Mouse (Mus musculus): ENCODE data around the gene Arhgdia.

Gene Arhgdia

DNA sequence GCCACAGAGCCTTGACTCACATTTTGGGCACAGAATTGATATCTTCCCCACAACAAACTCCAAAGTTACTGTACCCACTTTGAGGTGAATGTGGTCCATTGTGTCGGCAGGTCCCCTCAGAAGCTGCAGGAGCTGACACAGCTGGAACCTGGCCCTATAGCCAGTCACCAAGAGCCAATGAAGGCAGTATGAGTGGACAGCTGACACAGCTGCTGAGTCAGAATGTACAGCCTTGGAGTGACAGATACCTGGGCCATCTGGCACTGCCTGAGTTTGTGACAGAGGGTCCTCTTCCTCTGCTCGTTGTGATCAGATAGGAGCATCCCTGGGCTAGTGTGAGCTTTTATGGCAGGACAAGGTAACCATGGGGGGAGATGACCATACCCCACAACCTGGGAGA is 26.2 kb downstream of the Arhgdia start:
- DNase-seq (ENCODE audit: inconsistent age in 2 of 2, low spot score in 1 of 2), result peak; percentile 74 to 86

DNA sequence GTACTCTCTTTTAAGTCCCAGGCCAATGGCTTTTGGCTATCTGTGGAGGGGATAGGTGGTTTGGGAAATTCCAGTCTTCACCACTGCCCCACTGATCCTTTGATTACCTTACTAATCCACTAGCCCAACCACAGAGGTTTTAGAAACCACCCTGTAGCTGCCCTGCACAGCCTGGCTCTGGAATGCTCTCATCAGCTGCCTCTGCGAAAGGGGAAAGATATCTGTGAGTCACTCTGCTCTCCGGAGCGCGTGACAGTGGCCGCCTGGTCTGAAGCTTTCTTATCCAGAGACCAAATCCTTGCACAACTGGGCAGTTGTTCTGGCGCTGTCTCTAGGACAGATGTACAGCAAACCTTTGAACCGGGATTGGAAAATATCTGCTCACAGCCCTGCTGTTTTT is 26.6 kb downstream of the Arhgdia start:
- peak; percentile 84 to 89 for DNase-seq (ENCODE audit: inconsistent age in 2 of 2, low spot score in 1 of 2)

DNA sequence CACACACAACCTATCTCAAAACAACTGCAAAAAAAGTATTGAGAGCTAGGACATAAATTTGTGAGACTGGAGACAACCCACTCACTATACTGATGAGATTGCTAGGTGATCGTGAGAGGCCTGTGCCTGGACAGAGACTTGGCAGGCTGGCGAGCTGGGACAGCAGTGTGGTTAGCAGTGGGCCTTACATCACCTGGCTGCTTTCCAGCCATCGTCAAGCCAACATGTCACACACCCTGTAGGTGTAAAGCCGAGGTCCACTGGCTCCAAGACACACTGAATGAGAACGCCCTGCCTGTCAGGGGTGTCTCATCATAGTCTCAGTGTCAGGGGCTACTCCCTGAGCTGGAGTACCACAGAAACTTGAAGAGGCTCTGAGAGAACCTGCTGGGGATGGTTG is 28.7 kb downstream of the Arhgdia start:
- DNase-seq (ENCODE audit: inconsistent age in 2 of 2, low spot score in 1 of 2), result no peak

DNA sequence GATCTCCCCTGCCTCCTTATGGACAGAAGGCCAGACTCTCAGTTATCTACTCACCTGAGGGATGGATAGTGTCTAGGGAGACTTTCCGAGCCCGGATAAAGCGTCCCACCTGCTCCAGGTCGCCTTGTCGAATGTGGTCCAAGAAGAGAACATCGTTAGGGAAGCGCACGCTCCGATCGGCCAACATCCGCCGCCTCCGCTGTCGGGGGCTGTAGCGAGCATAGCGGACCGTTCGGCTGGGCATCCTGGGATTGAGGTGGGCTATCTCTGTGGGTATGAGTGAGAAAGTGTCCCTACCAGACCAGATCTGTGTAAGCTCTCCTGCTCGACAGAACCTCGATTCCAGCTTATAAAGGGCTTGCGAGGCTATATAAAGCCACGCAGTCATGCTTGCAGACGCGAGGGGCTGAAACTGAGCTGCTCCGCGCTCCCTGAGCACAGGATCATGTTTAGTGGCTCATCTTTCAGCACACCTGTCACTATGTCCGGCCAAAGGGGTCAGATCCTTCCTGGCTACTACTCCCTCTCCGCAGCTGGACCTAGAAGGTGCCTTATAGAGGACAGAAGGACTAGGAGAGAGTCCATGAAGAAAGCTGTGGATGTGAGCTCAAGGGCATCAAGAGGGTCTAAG is 30.5 kb downstream of the Arhgdia start, which contains the start of gene Ppp1r27:
Gene Ppp1r27 (minus strand): TSS at position 323 of the 631 bp plus-strand sequence.
- peak in 1 of 2 experiments; percentile 23 for DNase-seq (ENCODE audit: inconsistent age in 2 of 2, low spot score in 1 of 2)

DNA sequence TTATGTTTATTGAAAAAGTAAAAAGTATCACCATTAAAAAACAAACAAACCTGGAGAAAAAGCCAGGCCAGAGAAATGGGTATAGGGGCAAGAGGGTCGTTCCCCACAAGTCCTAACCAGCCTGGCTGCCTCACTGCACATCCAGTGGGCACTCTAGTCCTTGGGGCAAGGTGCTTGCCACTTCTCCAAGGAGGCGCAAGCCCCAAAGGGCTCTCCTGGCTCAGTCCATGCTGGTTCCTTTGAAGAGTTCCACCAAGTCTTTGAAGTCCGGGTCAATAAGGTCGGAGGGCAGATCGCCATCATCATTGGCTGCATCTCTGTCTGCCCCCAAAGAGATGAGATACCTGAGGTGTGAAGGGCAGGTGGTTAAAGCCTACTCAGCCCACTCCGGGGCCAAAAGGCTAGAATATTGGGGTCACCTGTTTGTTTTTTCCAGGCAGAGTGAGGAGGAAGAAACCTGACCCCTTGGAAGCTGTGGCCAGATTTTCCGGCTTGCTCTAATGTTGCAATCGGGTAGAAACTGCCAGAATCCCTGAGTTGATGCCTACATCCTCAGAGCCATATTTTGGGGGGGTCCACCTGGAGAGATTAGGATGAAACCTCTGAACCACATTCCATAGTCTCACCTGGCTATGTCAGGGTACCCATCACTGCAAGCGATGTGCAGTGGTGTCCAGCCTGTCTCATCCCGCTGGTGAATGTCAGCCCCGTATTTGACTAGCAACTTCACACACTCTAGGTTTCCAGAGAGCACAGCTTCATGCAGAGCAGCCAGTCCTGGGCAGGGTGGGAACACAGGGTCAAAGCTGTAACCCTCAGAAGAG is 31.2 kb downstream of the Arhgdia start:
- DNase-seq (ENCODE audit: inconsistent age in 2 of 2, low spot score in 1 of 2), result peak in 1 of 2 experiments; percentile 38

DNA sequence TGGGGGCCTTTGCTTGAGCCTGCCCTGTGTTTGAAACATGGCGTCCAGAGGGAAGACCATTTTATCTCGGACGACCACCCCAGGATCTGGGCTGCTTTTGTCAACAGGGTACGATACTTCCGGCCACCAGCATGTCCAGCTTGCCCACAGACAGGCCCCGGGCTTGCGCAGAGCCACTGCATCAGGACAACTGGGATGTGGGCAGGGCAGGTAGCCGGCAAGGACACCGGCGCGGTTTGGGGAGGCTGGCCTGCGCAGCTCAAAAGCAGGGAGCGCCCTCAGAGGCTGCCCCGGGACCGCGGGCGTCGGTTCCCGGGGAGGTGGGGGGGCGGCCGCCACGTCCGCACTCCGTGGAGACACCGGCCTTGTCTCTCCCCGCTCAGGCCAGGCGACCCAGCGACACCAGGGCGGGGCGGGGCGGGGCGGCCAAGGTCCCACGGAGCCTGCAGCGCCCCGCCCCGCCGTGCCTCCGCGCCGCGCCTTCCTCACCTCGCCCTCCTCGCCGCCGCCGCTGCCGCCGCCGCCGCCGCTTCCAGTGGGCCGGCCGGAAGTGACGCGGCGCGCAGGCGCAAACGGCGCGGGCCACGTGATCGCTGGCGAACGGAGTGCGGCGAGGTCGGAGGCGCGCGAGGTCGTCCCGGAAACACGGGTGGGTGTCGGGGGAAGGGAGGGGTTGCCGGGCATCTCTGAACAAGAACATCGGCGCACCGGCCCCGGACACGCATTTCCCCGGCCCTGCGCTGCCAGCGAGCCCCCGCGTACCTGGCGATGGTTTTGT is 32.1 kb downstream of the Arhgdia start, which contains the start of gene Mcrip1:
Gene Mcrip1 (minus strand): TSS at position 560 of the 778 bp plus-strand sequence.
- DNase-seq (ENCODE audit: inconsistent age in 2 of 2, low spot score in 1 of 2), result peak; percentile 96 to 97

DNA sequence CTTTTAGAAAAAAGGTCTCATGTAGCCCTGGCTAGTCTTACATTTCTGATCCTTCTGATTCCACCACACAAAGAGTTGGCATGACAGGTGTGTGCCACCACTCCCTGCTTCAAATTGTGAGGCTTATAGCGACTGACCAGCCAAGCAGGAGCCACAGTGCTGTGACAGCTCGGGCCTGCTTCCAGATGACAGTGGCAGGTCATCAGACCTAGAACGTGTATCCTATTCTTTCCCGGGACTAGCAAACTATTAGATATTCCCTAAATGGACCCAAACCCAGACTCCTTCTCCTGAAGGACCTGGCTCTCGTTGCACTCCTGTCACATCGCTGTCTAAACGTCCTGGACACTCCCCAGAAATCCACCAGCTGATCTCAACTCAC is 32.6 kb downstream of the Arhgdia start:
- DNase-seq (ENCODE audit: inconsistent age in 2 of 2, low spot score in 1 of 2), result no peak

DNA sequence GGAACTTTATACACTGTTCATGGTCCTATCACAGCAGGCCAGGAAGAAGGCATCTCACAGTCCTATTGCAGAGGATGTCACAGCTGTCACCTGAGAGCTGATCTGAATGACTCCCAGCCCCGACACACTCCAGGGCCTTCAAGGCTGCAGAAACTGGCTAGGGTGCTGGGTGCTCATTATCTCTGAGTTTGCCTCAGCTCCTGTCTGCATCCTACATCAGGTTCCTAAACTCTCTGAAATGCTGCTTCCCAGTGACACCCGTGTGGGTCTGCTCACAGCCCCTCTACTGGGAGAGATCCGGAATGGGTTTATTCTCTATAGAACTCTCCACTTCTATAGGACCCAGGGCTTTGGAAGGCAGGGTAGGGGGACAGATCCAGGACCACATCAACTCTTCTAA is 33.2 kb downstream of the Arhgdia start:
- DNase-seq (ENCODE audit: inconsistent age in 2 of 2, low spot score in 1 of 2), result no peak

DNA sequence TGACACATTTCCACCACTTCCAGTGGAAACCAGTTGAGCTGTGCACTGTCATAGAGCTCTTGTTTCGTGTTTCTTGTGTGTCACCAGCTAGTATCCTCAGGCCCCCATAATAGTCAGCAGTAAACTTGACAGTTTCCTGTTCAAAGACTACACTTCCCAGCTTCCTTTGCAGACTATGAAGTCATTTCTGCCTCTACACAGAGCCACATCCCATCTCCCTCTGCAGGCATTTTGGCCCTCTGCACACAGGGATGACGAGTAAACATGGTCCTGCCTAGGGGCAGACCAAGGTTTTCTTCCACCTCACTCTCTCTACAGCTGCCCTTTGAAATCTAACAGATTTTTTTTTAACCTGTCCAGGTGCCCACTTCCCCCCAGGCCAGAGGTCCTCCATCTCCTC is 34.0 kb downstream of the Arhgdia start:
- DNase-seq (ENCODE audit: inconsistent age in 2 of 2, low spot score in 1 of 2), result peak in 1 of 2 experiments; percentile 54

DNA sequence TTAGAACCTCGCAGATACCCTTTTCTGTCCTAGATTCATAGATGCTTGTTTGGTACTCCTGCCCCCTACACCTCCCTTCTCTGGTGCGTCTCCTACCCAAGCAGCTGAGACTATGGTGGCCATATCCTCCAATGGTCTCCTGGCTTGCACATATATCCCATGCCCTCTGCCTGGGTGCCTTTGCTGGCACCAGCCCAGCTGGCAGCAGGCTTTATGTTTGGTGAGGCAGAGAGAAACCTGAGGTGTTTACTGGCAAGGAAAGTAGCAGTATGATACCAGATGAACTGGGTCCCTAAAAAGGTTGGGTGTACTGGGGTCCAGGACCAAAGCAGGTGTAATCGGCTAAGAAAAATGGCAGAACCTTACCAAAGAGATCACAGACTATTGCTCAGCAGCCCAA is 35.5 kb downstream of the Arhgdia start:
- no peak for DNase-seq (ENCODE audit: inconsistent age in 2 of 2, low spot score in 1 of 2)

DNA sequence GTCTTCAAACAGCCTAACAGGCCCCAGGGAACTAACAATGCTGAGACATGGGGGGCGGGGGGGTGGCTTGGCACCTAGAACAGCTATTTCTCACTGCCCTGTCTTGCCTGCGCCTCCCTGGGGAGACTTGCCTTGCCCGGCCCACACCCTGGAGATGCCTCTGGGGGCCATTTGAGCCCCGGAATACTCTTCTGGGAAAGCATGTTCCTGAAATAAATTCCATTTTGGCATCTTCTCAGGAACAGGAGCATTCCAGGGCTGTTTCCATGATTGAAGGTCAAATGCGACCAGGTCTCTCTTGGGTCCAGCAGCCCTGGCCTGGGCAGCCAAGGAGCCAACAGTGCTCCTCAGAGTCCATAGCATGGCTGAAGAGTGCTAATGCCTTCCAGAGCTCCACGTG is 39.0 kb downstream of the Arhgdia start:
- DNase-seq (ENCODE audit: inconsistent age in 2 of 2, low spot score in 1 of 2), result peak in 1 of 2 experiments; percentile 48

DNA sequence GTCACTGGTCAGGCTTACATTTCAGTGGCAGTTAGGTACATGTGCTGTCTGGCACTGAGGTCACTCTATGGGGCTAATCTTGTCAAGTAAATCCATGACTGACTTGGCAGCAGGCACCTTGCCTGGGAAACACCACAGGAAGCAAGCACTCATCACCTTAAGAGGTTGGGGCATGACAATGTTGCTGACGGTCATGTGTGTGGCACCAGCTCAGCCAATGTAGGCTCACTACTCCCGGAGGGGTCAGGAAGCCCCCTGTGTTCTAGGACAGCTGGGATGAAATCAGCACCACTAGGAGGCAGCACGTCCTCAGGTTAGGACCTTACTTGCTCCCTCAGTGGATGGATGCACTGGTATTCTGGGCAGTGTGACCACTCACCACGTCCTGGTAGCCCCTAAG is 39.5 kb downstream of the Arhgdia start:
- peak in 1 of 2 experiments; percentile 69 for DNase-seq (ENCODE audit: inconsistent age in 2 of 2, low spot score in 1 of 2)

DNA sequence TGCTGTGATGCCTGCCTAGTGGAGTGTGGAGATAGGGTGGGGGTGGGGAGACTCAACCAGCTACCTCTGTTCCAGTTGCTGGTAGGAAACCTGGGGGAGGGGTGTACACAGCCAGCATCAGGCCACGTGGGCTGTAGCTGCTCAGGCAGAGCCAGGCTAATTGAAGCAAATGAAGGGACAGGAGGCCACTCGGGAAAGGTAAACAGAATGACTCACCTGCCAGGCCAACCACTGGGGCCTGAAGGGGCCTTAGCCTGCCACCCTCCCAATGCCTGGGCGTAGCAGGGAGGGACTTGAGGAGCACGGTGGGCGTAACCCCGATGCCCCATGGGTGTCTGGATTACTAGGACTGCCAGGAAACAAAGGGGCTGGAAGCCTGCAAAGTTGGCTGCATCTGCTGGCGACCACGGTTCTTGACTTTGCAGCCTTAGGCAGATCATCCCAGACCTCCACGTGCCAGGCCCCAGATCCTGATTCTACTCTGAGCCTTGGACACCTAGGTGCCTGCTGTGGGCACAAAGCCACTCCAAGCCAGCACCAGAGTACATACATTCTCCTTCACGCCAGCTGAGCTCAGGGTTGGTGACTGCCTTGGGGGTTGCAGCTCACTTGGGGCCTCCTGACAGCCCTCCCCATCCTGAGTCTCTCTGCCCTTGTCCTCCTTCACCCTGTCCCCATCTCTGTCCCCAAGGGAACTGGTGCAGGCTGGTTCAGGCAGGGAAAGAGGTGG is 42.0 kb downstream of the Arhgdia start:
- DNase-seq (ENCODE audit: inconsistent age in 2 of 2, low spot score in 1 of 2), result peak in 1 of 2 experiments; percentile 59

DNA sequence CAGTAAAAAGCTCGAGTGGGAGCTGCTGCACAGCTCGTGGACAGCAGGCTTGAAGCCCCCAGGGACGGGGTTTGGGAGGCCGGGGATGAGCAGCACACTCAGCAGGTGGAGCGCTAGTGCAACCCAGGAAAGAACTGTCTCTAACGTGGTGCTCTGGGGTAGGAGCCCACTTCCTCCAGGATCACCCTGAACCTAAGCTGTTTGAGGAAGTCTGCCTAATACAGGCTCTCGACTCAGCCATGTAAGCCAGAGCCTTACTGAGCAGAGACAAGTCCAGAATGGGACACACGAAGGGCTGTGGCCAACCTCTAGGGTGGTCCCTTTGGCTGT is 42.5 kb downstream of the Arhgdia start:
- DNase-seq (ENCODE audit: inconsistent age in 2 of 2, low spot score in 1 of 2), result no peak

DNA sequence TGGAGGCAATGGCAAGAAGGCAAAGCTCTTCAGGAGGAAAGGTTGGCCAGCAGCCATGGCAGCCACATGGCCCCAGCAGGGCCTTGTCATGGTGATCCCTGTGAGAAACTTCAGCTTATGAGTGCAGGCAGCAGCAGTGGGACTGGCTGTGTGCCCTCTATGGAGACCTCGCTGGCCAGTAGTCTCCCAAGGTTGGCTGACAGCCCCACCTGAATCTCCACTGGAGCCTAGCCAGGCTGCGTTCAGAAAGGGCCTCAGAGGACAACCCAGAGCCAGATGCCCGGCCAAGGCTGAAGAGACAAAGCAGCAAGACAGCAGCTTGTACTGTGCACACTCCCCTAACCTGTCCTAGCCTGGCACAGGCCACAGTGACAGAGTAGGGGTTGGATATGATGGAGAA is 42.9 kb downstream of the Arhgdia start:
- peak; percentile 39 to 83 for DNase-seq (ENCODE audit: inconsistent age in 2 of 2, low spot score in 1 of 2)

DNA sequence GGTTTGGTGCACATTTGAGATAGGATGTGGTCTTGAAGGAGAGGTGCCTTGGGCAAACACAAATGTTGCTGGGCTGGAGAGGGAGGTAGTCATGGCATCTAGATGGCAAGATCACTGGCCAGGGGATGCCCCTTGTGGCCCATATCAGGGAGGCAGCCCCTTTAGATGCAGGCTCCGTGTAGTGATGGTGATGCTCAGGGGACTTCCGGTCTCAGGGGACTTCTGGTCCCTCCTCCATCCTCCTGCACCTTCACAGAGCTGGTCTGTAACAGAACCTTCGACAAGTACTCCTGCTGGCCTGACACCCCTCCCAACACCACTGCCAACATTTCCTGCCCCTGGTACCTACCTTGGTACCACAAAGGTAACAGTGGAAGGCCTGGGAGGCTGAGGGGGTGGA is 45.6 kb downstream of the Arhgdia start:
- DNase-seq (ENCODE audit: inconsistent age in 2 of 2, low spot score in 1 of 2), result no peak

DNA sequence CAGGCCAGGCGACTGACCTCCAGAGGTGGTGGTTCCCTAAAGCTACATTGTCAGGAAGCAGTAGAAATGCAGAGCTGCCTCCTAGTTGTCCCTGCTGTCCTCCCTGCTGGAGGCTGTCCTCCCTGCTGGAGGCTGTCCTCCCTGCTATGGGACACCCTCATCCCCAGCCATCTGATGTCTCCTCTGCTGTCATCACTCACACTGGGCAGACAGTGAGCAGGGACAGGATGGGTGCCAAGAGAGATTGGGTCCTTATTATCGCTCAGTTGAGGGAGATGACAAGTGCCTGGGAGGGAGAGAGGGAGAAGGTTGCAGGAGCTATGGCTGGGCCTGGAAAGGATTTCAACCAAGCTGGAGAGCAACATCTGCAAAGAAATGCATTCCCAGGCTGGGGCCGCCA is 46.3 kb downstream of the Arhgdia start:
- peak in 1 of 2 experiments; percentile 5 for DNase-seq (ENCODE audit: inconsistent age in 2 of 2, low spot score in 1 of 2)

DNA sequence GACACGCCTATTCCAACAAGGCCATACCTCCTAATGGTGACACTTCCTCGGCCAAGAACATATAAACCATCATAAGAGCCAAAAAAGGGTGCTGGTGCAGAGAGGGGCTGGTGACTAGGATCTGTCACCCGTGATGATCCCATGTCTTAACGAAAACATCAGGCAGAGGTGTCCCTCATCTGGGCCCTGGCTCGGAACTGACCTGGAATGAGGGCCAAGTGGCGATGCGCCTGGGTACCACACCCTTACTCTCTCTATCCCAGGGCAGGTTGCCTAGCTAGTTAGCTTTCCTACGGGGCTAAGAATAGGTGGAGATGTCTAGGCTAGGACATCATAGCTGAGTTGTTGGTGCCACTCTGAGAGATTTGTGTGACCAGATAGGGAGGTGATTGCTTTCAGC is 47.3 kb downstream of the Arhgdia start:
- peak in 1 of 2 experiments; percentile 3 for DNase-seq (ENCODE audit: inconsistent age in 2 of 2, low spot score in 1 of 2)

DNA sequence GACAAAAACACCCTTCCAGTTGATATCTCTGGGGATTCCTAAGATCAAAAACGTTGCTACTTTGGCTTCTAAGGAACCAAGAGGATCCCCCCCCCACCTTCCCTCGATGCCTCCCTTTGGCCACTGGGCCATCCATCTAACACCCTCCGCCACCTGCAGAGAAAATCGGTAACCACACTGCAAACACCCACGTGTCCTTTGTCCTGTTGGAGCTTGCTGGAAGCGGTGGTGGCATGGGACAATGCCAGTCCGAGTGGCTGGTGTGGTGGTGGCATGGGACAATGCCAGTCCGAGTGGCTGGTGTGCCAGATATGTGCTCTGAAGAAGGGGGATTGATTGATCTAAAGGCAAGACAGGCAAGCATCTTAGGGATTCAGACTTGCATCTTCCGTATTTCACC is 49.8 kb downstream of the Arhgdia start:
- no peak for DNase-seq (ENCODE audit: inconsistent age in 2 of 2, low spot score in 1 of 2)

DNA sequence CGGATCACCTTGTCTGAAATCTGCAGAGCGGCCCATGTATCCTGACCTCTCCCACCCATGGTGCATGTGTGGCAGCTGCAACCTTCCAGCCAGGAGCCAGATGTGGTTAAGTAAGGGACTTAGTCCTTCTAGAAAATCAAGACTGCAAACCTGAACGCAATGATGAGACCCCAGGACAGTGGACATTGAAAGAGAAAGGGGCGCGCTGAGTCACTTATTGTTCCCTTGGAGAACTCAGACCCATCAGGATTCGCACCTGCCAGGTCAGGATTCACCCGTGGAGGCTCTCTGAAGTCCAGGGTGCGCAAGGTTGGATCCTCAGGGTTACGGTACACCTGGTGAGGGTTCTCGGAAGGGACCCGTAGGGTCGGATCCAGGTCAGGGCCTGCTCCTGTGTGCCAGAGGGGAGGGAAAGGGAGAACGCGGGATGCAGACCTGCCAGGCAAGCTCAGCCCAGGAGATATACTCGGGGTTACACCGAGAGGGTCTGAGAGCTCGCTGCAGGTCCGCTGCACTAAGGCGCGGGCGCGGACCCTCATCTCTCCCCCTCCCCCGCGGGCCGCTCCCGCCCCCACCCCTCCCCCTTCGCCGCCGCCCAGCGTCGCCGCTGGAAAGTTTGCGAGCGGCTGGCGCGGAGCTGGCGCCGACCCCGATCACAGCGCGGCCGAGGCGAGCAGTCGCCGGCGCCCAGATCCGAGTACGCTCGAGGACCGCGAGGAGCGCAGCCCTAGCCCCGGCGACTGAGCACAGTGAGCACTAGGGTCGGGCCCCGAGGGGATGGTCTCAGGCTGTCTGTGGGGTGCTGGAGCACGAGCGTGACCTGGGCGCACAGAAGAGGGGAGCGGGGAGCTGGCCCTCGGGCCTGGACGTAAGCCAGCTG is 51.1 kb downstream of the Arhgdia start, which contains the start of gene Gcgr:
Gene Gcgr (plus strand): TSS at position 615 of the 880 bp plus-strand sequence.
- no peak for DNase-seq (ENCODE audit: inconsistent age in 2 of 2, low spot score in 1 of 2)
